Mouse (Mus musculus) CH12.LX (cell line): ENCODE data around the gene Ccnl1. TPM values are rescaled to one million over a fixed set of nuclear protein-coding genes. Genes with fewer than 3 reads are reported as not detected.

Experiments
- DNase-seq: peaks from one replicate; pipeline ENCODE4 v3.0.0-alpha.2; 2013; ENCODE audit errors: extremely low read depth
- H3K27ac ChIP-seq: 2 replicates; pipeline ENCODE4 v1.5.1; 2012; ENCODE audit warnings: low read depth, mild to moderate bottlenecking, control low read depth, moderate library complexity; ENCODE audit not compliant: insufficient read depth
- H3K27me3 ChIP-seq: replicated peaks from 2 replicates; pipeline ENCODE3; 2012; ENCODE audit warnings: inconsistent platforms
- H3K36me3 ChIP-seq, 2 experiments: replicated peaks in 1 of 2; 2 replicates each; pipeline versions ENCODE3 to v1.6.1; 2012; ENCODE audit warnings: inconsistent platforms in 1 of 2, low read length in 1 of 2, mild to moderate bottlenecking in 1 of 2, mixed read lengths in 1 of 2, moderate library complexity in 1 of 2; ENCODE audit not compliant: control insufficient read depth in 1 of 2, insufficient read depth in 1 of 2
- H3K4me1 ChIP-seq, 2 experiments: 2 replicates each; pipeline ENCODE4 v1.6.1; 2012; ENCODE audit warnings: inconsistent platforms in 1 of 2, moderate library complexity in 1 of 2; ENCODE audit not compliant: insufficient read depth in 2 of 2, control insufficient read depth in 1 of 2
- H3K4me2 ChIP-seq: 2 replicates; pipeline ENCODE4 v1.6.1; 2012; ENCODE audit warnings: low read depth, mild to moderate bottlenecking, control low read depth; ENCODE audit not compliant: poor library complexity, insufficient read depth, severe bottlenecking
- H3K4me3 ChIP-seq, 3 experiments: fragments of 150-350 bp in 1 of 3; sonication (generic) in 1 of 3; replicated peaks in 1 of 3; 2 replicates each; pipeline versions ENCODE3 to v1.5.1; 2011 to 2012; ENCODE audit warnings: low read depth in 2 of 3, low read length in 2 of 3, mild to moderate bottlenecking in 2 of 3, moderate library complexity in 2 of 3, control low read depth in 1 of 3, improper control_type of control experiment in 1 of 3, inconsistent platforms in 1 of 3, mixed read lengths in 1 of 3; ENCODE audit not compliant: poor library complexity in 1 of 3
- H3K79me2 ChIP-seq: replicated peaks from 2 replicates; pipeline ENCODE4 v1.6.1; 2012; ENCODE audit warnings: mild to moderate bottlenecking, moderate library complexity; ENCODE audit not compliant: control insufficient read depth, poor library complexity, insufficient read depth, severe bottlenecking; ENCODE audit errors: extremely low read depth
- H3K9ac ChIP-seq: 2 replicates; pipeline ENCODE4 v1.6.1; 2012; ENCODE audit warnings: low read depth, mild to moderate bottlenecking, control low read depth, moderate library complexity; ENCODE audit not compliant: insufficient read depth
- H3K9me3 ChIP-seq: replicated peaks from 2 replicates; pipeline ENCODE3; 2012; ENCODE audit warnings: low read length, inconsistent platforms, mixed read lengths
- CTCF ChIP-seq, 2 experiments: IDR thresholded peaks in 1 of 2; conservative IDR thresholded peaks in 1 of 2; 2 replicates each; pipeline ENCODE4 v1.5.1; 2011 to 2012; ENCODE audit warnings: low read depth in 2 of 2, low read length in 2 of 2, improper control_type of control experiment in 1 of 2, inconsistent platforms in 1 of 2, mild to moderate bottlenecking in 1 of 2, moderate library complexity in 1 of 2
- EP300 ChIP-seq: IDR thresholded peaks from 2 replicates; pipeline ENCODE4 v1.6.1; 2011; ENCODE audit warnings: low read length, improper control_type of control experiment
- HCFC1 ChIP-seq: IDR thresholded peaks from 2 replicates; pipeline ENCODE4 v1.6.1; 2012; ENCODE audit warnings: low read depth, mild to moderate bottlenecking, inconsistent platforms, low read length, improper control_type of control experiment
- JUN ChIP-seq: IDR thresholded peaks from 2 replicates; pipeline ENCODE4 v1.6.1; 2011; ENCODE audit warnings: low read depth, mild to moderate bottlenecking, low read length, improper control_type of control experiment, moderate library complexity; ENCODE audit not compliant: insufficient read depth
- MAFK ChIP-seq: IDR thresholded peaks from 2 replicates; pipeline ENCODE4 v1.6.1; 2011; ENCODE audit warnings: low read length, improper control_type of control experiment; ENCODE audit not compliant: insufficient replicate concordance
- MEF2A ChIP-seq: IDR thresholded peaks from 2 replicates; pipeline ENCODE4 v1.6.1; 2014; ENCODE audit warnings: low read depth, mild to moderate bottlenecking, inconsistent platforms, low read length, improper control_type of control experiment, borderline replicate concordance
- NELFE ChIP-seq: IDR thresholded peaks from 2 replicates; pipeline ENCODE4 v1.6.1; 2011; ENCODE audit warnings: low read depth, low read length, improper control_type of control experiment
- NRF1 ChIP-seq: IDR thresholded peaks from 2 replicates; pipeline ENCODE4 v1.6.1; 2014; ENCODE audit warnings: low read depth, mild to moderate bottlenecking, inconsistent platforms, low read length, improper control_type of control experiment, moderate library complexity
- POLR2A ChIP-seq: IDR thresholded peaks from 2 replicates; pipeline ENCODE4 v1.6.1; 2011; ENCODE audit warnings: low read depth, mild to moderate bottlenecking, improper control_type of control experiment, low read length
- RAD21 ChIP-seq: IDR thresholded peaks from 2 replicates; pipeline ENCODE4 v1.6.1; 2011; ENCODE audit warnings: low read depth, mild to moderate bottlenecking, low read length, improper control_type of control experiment, moderate library complexity
- SMC3 ChIP-seq: IDR thresholded peaks from 2 replicates; pipeline ENCODE4 v1.6.1; 2011; ENCODE audit warnings: low read depth, low read length, improper control_type of control experiment
- TBP ChIP-seq: conservative IDR thresholded peaks from 2 replicates; pipeline ENCODE4 v1.6.1; 2011; ENCODE audit warnings: low read depth, low read length, improper control_type of control experiment
- TCF12 ChIP-seq: IDR thresholded peaks from 2 replicates; pipeline ENCODE4 v1.6.1; 2014; ENCODE audit warnings: low read depth, mild to moderate bottlenecking, inconsistent platforms, low read length, improper control_type of control experiment
- ZKSCAN1 ChIP-seq: IDR thresholded peaks from 2 replicates; pipeline ENCODE4 v1.6.1; 2012; ENCODE audit warnings: low read depth, inconsistent platforms, low read length, improper control_type of control experiment, borderline replicate concordance
- ZMIZ1 ChIP-seq: IDR thresholded peaks from 2 replicates; pipeline ENCODE4 v1.6.1; 2012; ENCODE audit warnings: low read depth, mild to moderate bottlenecking, inconsistent platforms, low read length, improper control_type of control experiment
- ZNF384 ChIP-seq: IDR thresholded peaks from 2 replicates; pipeline ENCODE4 v1.6.1; 2012; ENCODE audit warnings: low read depth, low read length, improper control_type of control experiment, inconsistent platforms
- dilution Hi-C: fragments of 300-500 bp; cut with MboI; formaldehyde crosslinking; loops from 2 replicates; pipeline ENCODE4 v1.14.3; 2020; ENCODE audit warnings: low sequenced_read_pairs; ENCODE audit not compliant: extremely low pct_unique_long_range_greater_than_20kb, extremely low pct_ligation_motif_present
- in situ Hi-C: fragments of 300-500 bp; cut with MboI; formaldehyde crosslinking; loops from 3 replicates; pipeline ENCODE4 v1.14.3; 2019; ENCODE audit warnings: low sequenced_read_pairs, low pct_ligation_motif_present, low pct_unique_long_range_greater_than_20kb, mixed read lengths
- polyA plus RNA-seq: library from polyadenylated mRNA; unstranded; fragments of >175 nt; gene quantifications from 2 replicates; pipeline ENCODE4 v1.2.1, GENCODE M21; 2012; ENCODE audit warnings: low read depth; ENCODE audit not compliant: insufficient read length
- total RNA-seq, 2 experiments: library from RNA; depleted of rRNA; stranded (reverse); fragments of 300-350 nt in 1 of 2; fragments of >200 nt in 1 of 2; gene quantifications; 2 replicates each; pipeline ENCODE4 v1.2.3; 2012 to 2014

The Ccnl1 gene
- total and polyA plus RNA-seq, 3 experiments = 25.1 to 66.2 (median 58.8) TPM

DNA sequence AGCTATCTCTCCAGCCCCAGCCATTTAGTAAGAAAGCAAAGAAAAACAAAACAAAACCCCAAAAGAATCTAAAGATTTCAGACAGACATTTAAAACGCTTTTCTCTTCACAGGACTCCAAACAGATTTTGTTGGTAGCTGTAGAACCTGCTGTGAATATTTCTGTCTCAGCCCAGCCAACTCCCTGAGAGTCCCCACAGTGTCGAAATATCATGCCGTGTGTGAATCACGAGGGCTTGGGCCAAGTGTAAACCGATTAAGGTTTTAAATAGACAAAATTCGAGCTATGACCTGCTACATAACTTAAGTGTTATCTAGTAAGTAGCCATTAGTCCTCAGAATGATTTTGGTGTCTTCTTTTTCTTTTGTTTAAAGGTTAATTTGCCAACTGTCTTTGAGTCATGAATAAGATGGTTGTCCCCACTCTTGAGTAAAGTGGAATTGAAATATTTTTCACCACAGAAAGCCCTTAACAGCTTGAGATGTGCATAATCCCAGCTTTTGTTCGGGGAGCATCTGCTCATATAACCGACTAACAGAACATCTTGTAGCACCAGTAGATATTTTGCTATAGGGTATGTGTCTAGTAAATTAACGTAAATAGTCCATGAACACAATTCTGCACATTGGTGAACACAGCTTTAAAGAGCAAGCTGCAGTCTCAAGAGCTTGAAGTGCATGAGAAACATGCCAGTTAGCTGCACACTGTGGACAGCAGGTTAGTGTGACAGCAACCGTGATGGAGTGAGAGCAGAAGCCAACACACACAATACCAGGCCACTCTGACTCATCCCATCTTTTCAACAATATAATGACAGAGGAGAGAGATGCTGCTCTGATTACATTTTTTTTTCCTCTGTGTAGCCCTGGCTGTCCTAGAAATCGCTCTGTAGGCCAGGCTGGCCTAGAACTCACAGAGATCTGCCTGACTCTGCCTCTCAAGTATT is 34.6 kb upstream of the Ccnl1 start:
- Histone ChIP-seq H3K4me2 (no peak overlapping the region), H3K4me1 (peaks cover 5 to 8% of the 10 kb centered on the region in 2 experiments; a peak in 3 of 4 replicates), H3K4me3 (no peak overlapping the region), H3K27me3 (no peaks in the 10 kb centered on the region), H3K36me3 (no peaks in the 10 kb centered on the region), H3K79me2 (no peaks in the 10 kb centered on the region), H3K9ac (no peak overlapping the region)
- no peak for DNase-seq
- in situ Hi-C loops = no loop called here
- dilution Hi-C loops = no loop called here
- TF ChIP-seq EP300 = no peak
- no peak for TF ChIP-seq ZNF384
- no peak for TF ChIP-seq ZKSCAN1
- TF ChIP-seq, all 38 proteins: peak for 0
- Histone ChIP-seq H3K9me3 (no peaks in the 10 kb centered on the region), H3K27ac (no peak overlapping the region)

DNA sequence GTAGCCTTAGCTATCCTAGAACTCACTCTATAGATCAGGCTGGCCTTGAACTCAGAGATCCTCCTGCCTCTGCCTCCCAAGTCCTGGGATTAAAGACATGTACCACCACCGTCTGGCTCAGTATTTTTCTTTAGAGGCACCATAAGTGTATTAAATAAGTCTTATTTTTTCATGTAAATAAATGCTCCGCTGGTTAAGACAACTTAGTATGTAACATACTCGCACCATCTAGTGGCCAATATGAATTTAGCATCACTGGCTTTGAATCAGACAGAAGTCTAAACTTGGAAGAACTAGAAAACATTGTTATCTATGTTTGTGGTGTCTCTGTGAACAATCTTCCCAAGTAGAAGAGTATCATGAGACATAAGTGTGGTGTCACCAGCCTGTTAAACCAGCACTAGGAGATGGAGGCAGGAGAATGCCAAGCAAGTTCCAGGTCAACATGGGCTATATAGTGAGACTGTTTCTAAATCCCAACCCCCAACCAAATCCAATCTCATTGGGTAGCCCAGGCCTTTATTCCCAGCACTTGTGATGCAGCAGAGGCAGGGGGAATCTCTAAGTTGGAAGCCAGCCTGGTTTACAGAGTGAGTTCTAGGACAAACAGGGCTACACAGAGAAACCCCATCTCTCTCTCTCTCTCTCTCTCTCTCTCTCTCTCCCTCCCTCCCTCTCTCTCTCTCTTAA is 33.1 kb upstream of the Ccnl1 start:
- Histone ChIP-seq H3K4me3 (no peak overlapping the region), H3K9me3 (no peaks in the 10 kb centered on the region), H3K79me2 (no peaks in the 10 kb centered on the region), H3K36me3 (no peaks in the 10 kb centered on the region), H3K9ac (no peak overlapping the region), H3K27me3 (no peaks in the 10 kb centered on the region), H3K4me1 (no peaks in the 10 kb centered on the region), H3K27ac (no peak overlapping the region), H3K4me2 (peak overlapping the region; percentile 57; the same call in 1 of the 2 replicates)
- DNase-seq = peak; percentile 51
- dilution Hi-C loops (no loop called here), in situ Hi-C loops (no loop called here)
- no peak for TF ChIP-seq TCF12
- peak; percentile 38 to 82; a peak in 3 of 4 replicates for TF ChIP-seq CTCF (conservative IDR thresholded peaks at IDR 0.05 in 1 of 2, IDR thresholded peaks at IDR 0.05 in 1 of 2; ENCODE audit: low read depth in 2 of 2, low read length in 2 of 2)
- TF ChIP-seq MAFK = no peak
- TF ChIP-seq SMC3 = peak; percentile 70
- peak; percentile 86 for TF ChIP-seq RAD21

- no peak overlapping the region for H3K27ac ChIP-seq
- in situ Hi-C loops (no loop called here), dilution Hi-C loops (no loop called here)
- H3K4me1 ChIP-seq = no peaks in the 10 kb centered on the region
- H3K27me3 ChIP-seq = no peaks in the 10 kb centered on the region
- no peak overlapping the region for H3K9ac ChIP-seq
- peak overlapping the region; percentile 57; the same call in 1 of the 2 replicates for H3K4me2 ChIP-seq
- TF ChIP-seq NELFE (no peak), MEF2A (no peak), ZNF384 (no peak), NRF1 (no peak), HCFC1 (no peak), ZMIZ1 (no peak), JUN (no peak), TBP (no peak), MAFK (no peak), CTCF (conservative IDR thresholded peaks at IDR 0.05 in 1 of 2, IDR thresholded peaks at IDR 0.05 in 1 of 2; ENCODE audit: low read depth in 2 of 2, low read length in 2 of 2) (no peak), POLR2A (no peak)
- no peak overlapping the region for H3K4me3 ChIP-seq
- H3K36me3 ChIP-seq = no peaks in the 10 kb centered on the region
- no peaks in the 10 kb centered on the region for H3K9me3 ChIP-seq
- DNase-seq = no peak
- no peaks in the 10 kb centered on the region for H3K79me2 ChIP-seq
Measured at GRCm38 (mm10) chr3:65990524-65990923, 32.5 kb upstream of the Ccnl1 start.
